Mouse (Mus musculus) cerebellum, adult 11-12 months (tissue): ENCODE data around the gene Nphp4.

Source experiments
- DNase-seq: peaks from one replicate; pipeline ENCODE4 v3.0.0; 2022

Gene Nphp4

GRCm38 (mm10) chr4:152476427-152477023 lies at the start of gene Nphp4:
TSS of gene Nphp4 (plus strand) at chr4:152476706.
- peak; percentile 76 for DNase-seq

- no peak for DNase-seq
Observed at GRCm38 (mm10) chr4:152428259-152428658, 48.2 kb upstream of the Nphp4 start.

- no peak for DNase-seq
Observed at GRCm38 (mm10) chr4:152432308-152432707, 44.2 kb upstream of the Nphp4 start.

- peak; percentile 83 for DNase-seq
Observed at GRCm38 (mm10) chr4:152434836-152435235, 41.7 kb upstream of the Nphp4 start.

GRCm38 (mm10) chr4:152435255-152435654 lies 41.3 kb upstream of the Nphp4 start:
- DNase-seq, result peak; percentile 75

- no peak for DNase-seq
Observed at GRCm38 (mm10) chr4:152440882-152441281, 35.6 kb upstream of the Nphp4 start.

- DNase-seq, result no peak
Observed at GRCm38 (mm10) chr4:152441536-152441935, 35.0 kb upstream of the Nphp4 start.

- no peak for DNase-seq
Observed at GRCm38 (mm10) chr4:152446178-152446577, 30.3 kb upstream of the Nphp4 start.

- DNase-seq, result no peak
Observed at GRCm38 (mm10) chr4:152447731-152448665, 28.5 kb upstream of the Nphp4 start.

GRCm38 (mm10) chr4:152448666-152449018 lies 27.9 kb upstream of the Nphp4 start:
- no peak for DNase-seq

GRCm38 (mm10) chr4:152451371-152451770 lies 25.1 kb upstream of the Nphp4 start:
- no peak for DNase-seq

- DNase-seq, result no peak
Observed at GRCm38 (mm10) chr4:152453079-152453478, 23.4 kb upstream of the Nphp4 start.

GRCm38 (mm10) chr4:152454153-152454552 lies 22.4 kb upstream of the Nphp4 start:
- no peak for DNase-seq

GRCm38 (mm10) chr4:152456609-152457008 lies 19.9 kb upstream of the Nphp4 start:
- DNase-seq, result no peak

GRCm38 (mm10) chr4:152457673-152458072 lies 18.8 kb upstream of the Nphp4 start:
- DNase-seq, result no peak

GRCm38 (mm10) chr4:152462516-152462915 lies 14.0 kb upstream of the Nphp4 start:
- no peak for DNase-seq

GRCm38 (mm10) chr4:152463147-152463546 lies 13.4 kb upstream of the Nphp4 start:
- DNase-seq, result no peak

- no peak for DNase-seq
Observed at GRCm38 (mm10) chr4:152465116-152465515, 11.4 kb upstream of the Nphp4 start.

- DNase-seq, result no peak
Observed at GRCm38 (mm10) chr4:152466601-152467000, 9.9 kb upstream of the Nphp4 start.

- DNase-seq, result no peak
Observed at GRCm38 (mm10) chr4:152467951-152468350, 8.6 kb upstream of the Nphp4 start.

GRCm38 (mm10) chr4:152475941-152476340 lies 565 bp upstream of the Nphp4 start:
- DNase-seq, result peak; percentile 49

- DNase-seq, result no peak
Observed at GRCm38 (mm10) chr4:152477106-152477465, 580 bp downstream of the Nphp4 start.

GRCm38 (mm10) chr4:152477466-152478223 lies 1.1 kb downstream of the Nphp4 start, which contains the start of gene Kcnab2:
TSS of gene Kcnab2 (minus strand) at chr4:152477871.
- peak; percentile 100 for DNase-seq

- no peak for DNase-seq
Observed at GRCm38 (mm10) chr4:152478224-152478567, 1.7 kb downstream of the Nphp4 start.
